Comparison of ENCODE assay signal across 8 mouse cellular contexts in genomic region chr10:67766099-67766498, GRCm38 (mm10).
DNase-seq lines count a peak whose midpoint lies in the region; ATAC-seq and TF ChIP-seq lines count a peak whose summit lies in the region.

No protein-coding gene starts in this region.

- H3K9ac ChIP-seq in limb, embryonic 14.5 days (ENCODE audit: low read depth, low read length, severe bottlenecking): no peak overlapping the region

- TF ChIP-seq CTCF in Patski (IDR thresholded peaks at IDR 0.05): peak; percentile 87

- peak; percentile 54 for DNase-seq in layer of hippocampus, adult 11-12 months (ENCODE audit: low spot score)
- DNase-seq in layer of hippocampus, adult 9-11 months: no peak
- no peak for DNase-seq in Patski (ENCODE audit: low read depth, low spot score)
- peak; percentile 73 to 81 for DNase-seq in cerebellum, postnatal 10 days
- peak; percentile 44 to 70 for DNase-seq in heart, postnatal 14 days
- DNase-seq in limb, embryonic 14.5 days (ENCODE audit: low spot score): peak; percentile 45
- DNase-seq in right cerebral cortex, adult 2 months (ENCODE audit: low spot score in 2 of 2): peak; percentile 40 to 55
- no peak for DNase-seq in urinary bladder, postnatal 10 days (ENCODE audit: low spot score)

- H3K4me2 ChIP-seq in limb, embryonic 14.5 days (replicated peaks; ENCODE audit: low read depth, low read length, severe bottlenecking): no peak overlapping the region

- H3K27ac ChIP-seq in limb, embryonic 14.5 days (replicated peaks; ENCODE audit: low read depth, low read length): no peak overlapping the region

- 41% methylated on average over 13 of the region's 13 CpGs for WGBS in limb, embryonic 14.5 days

- ATAC-seq in Patski: no peak
- no peak for ATAC-seq in limb, embryonic 14.5 days (ENCODE audit: low FRiP score, low read depth)

- H3K27me3 ChIP-seq in Patski: peaks cover 15% of the 10 kb centered on the region
- no peaks in the 10 kb centered on the region for H3K27me3 ChIP-seq in limb, embryonic 14.5 days (ENCODE audit: control insufficient read depth, insufficient read depth, low read length)

- no peak overlapping the region for H3K4me3 ChIP-seq in limb, embryonic 14.5 days (replicated peaks; ENCODE audit: low read length)

- CTCF ChIA-PET in Patski (lab: Charles Lee): interaction anchor here (0.8 to 3.0 kb wide), 17 partner anchors 8 to 485 kb away, joined by 3 to 22 read pairs (median 5); partner anchors contain the start of gene Egr2

- in situ Hi-C loops in Patski (cut with MboI; ENCODE audit: low pct_unique_long_range_greater_than_20kb): loop anchor here (5.0 to 10.0 kb wide), 2 partner anchors 89 to 449 kb away; no protein-coding TSS in a partner anchor

- intact Hi-C loops in heart, postnatal 14 days (cut with DNase I): loop anchor here (1.0 to 10.0 kb wide), 5 partner anchors 39 to 911 kb away; no protein-coding TSS in a partner anchor

- POLR2A ChIA-PET in Patski (lab: Charles Lee): interaction anchor here (0.7 to 1.1 kb wide), 2 partner anchors 12 to 238 kb away, joined by 3 to 5 read pairs; no protein-coding TSS in a partner anchor

- H3K36me3 ChIP-seq in limb, embryonic 14.5 days (ENCODE audit: control insufficient read depth, insufficient read depth, low read length): no peaks in the 10 kb centered on the region

- no peaks in the 10 kb centered on the region for H3K4me1 ChIP-seq in limb, embryonic 14.5 days (ENCODE audit: control insufficient read depth, insufficient read depth, low read length)

- H3K9me3 ChIP-seq in limb, embryonic 14.5 days (ENCODE audit: control insufficient read depth, low read length): no peaks in the 10 kb centered on the region; the same call in 1 of the 2 replicates

- TF ChIP-seq POLR2A in limb, embryonic 14.5 days (IDR thresholded peaks at IDR 0.05; ENCODE audit: borderline replicate concordance, extremely low read depth, insufficient read depth, insufficient read length): no peak

Comparison
In these comparisons a context has a peak if more than half of its experiments do, and no peak if none do; other contexts are left out.
1. DNase-seq: peak in layer of hippocampus, adult 11-12 months (single experiment), cerebellum, postnatal 10 days (2 of 2), heart, postnatal 14 days (2 of 2), limb, embryonic 14.5 days (single experiment) and right cerebral cortex, adult 2 months (2 of 2); none in layer of hippocampus, adult 9-11 months (single experiment), Patski (single experiment) and urinary bladder, postnatal 10 days (single experiment).